Mouse (Mus musculus): ENCODE measurements around the gene Sipa1l2. TPM values are rescaled to one million over a fixed set of nuclear protein-coding genes. Genes with fewer than 3 reads are reported as not detected.
A peak's percentile ranks its signal among the peaks of the same experiment; 100 is the strongest.

The Sipa1l2 gene
- polyA plus RNA-seq, 1 experiment from 2014 or later = 32.8 TPM

- no peaks in the 10 kb centered on the region for H3K9me3 ChIP-seq (replicated peaks)
- H3K4me3 ChIP-seq = no peak overlapping the region
- H3K36me3 ChIP-seq = peaks cover 69% of the 10 kb centered on the region
- H3K4me2 ChIP-seq = no peak overlapping the region
- H3K4me1 ChIP-seq (replicated peaks) = peaks cover 51% of the 10 kb centered on the region
- WGBS = 51% methylated on average over 6 of the region's 6 CpGs
- no peak overlapping the region for H3K27ac ChIP-seq (ENCODE audit: poor library complexity, severe bottlenecking)
- no peaks in the 10 kb centered on the region for H3K27me3 ChIP-seq (replicated peaks)
- ATAC-seq (ENCODE audit: insufficient number of reproducible peaks, low FRiP score) = no peak
- H3K9ac ChIP-seq = no peak overlapping the region
Observed at GRCm38 (mm10) chr8:125449048-125449447, 120.6 kb downstream of the Sipa1l2 start.

- peaks cover 60% of the 10 kb centered on the region for H3K4me1 ChIP-seq (replicated peaks)
- no peak overlapping the region for H3K4me2 ChIP-seq
- no peaks in the 10 kb centered on the region for H3K27me3 ChIP-seq (replicated peaks)
- no peaks in the 10 kb centered on the region for H3K9me3 ChIP-seq (replicated peaks)
- peaks cover 69% of the 10 kb centered on the region for H3K36me3 ChIP-seq
- ATAC-seq (ENCODE audit: insufficient number of reproducible peaks, low FRiP score) = peak; percentile 37; the same call in 1 of the 2 replicates
- no peak overlapping the region for H3K27ac ChIP-seq (ENCODE audit: poor library complexity, severe bottlenecking)
- no peak overlapping the region for H3K4me3 ChIP-seq
- H3K9ac ChIP-seq = no peak overlapping the region
- 58% methylated on average over 14 of the region's 14 CpGs for WGBS
Observed at GRCm38 (mm10) chr8:125447543-125447942, 122.1 kb downstream of the Sipa1l2 start.

- 71% methylated on average over 4 of the region's 4 CpGs for WGBS
- H3K9ac ChIP-seq = no peak overlapping the region
- H3K4me3 ChIP-seq = no peak overlapping the region
- H3K9me3 ChIP-seq (replicated peaks) = no peaks in the 10 kb centered on the region
- H3K27me3 ChIP-seq (replicated peaks) = no peaks in the 10 kb centered on the region
- H3K36me3 ChIP-seq = peaks cover 69% of the 10 kb centered on the region
- no peak overlapping the region for H3K4me2 ChIP-seq
- H3K27ac ChIP-seq (ENCODE audit: poor library complexity, severe bottlenecking) = peak overlapping the region; percentile 91; the same call in 1 of the 2 replicates
- H3K4me1 ChIP-seq (replicated peaks) = peaks cover 60% of the 10 kb centered on the region
- no peak for ATAC-seq (ENCODE audit: insufficient number of reproducible peaks, low FRiP score)
Observed at GRCm38 (mm10) chr8:125446236-125446635, 123.4 kb downstream of the Sipa1l2 start.

- Histone ChIP-seq H3K9ac (no peak overlapping the region), H3K27ac (ENCODE audit: poor library complexity, severe bottlenecking) (peak overlapping the region; percentile 91), H3K27me3 (replicated peaks) (no peaks in the 10 kb centered on the region), H3K4me2 (peak overlapping the region; percentile 30; the same call in 1 of the 2 replicates), H3K36me3 (peaks cover 69% of the 10 kb centered on the region), H3K4me1 (replicated peaks) (peaks cover 60% of the 10 kb centered on the region), H3K9me3 (replicated peaks) (no peaks in the 10 kb centered on the region), H3K4me3 (no peak overlapping the region)
- 7% methylated on average over 3 of the region's 3 CpGs for WGBS
- peak; percentile 72 for ATAC-seq (ENCODE audit: insufficient number of reproducible peaks, low FRiP score)
Observed at GRCm38 (mm10) chr8:125445225-125445609, 124.4 kb downstream of the Sipa1l2 start.

- ATAC-seq (ENCODE audit: insufficient number of reproducible peaks, low FRiP score) = no peak
- Histone ChIP-seq H3K27ac (ENCODE audit: poor library complexity, severe bottlenecking) (peak overlapping the region; percentile 91), H3K9ac (peak overlapping the region; percentile 41), H3K27me3 (replicated peaks) (no peaks in the 10 kb centered on the region), H3K4me3 (no peak overlapping the region), H3K4me1 (replicated peaks) (peaks cover 60% of the 10 kb centered on the region), H3K36me3 (peaks cover 67% of the 10 kb centered on the region), H3K9me3 (replicated peaks) (no peaks in the 10 kb centered on the region), H3K4me2 (peak overlapping the region; percentile 30; the same call in 1 of the 2 replicates)
- WGBS = 63% methylated on average over 16 of the region's 16 CpGs
Observed at GRCm38 (mm10) chr8:125444457-125445224, 125.0 kb downstream of the Sipa1l2 start.

- peak overlapping the region; percentile 35 for H3K27ac ChIP-seq (ENCODE audit: poor library complexity, severe bottlenecking)
- 62% methylated on average over 7 of the region's 7 CpGs for WGBS
Observed at GRCm38 (mm10) chr8:125435320-125436100, 134.1 kb downstream of the Sipa1l2 start.

GRCm38 (mm10) chr8:125434151-125434550 lies 135.5 kb downstream of the Sipa1l2 start:
- H3K9ac ChIP-seq = peak overlapping the region; percentile 29

More at GRCm38 (mm10) chr8:125435320-125436100, 134.1 kb downstream of the Sipa1l2 start:
- no peak for ATAC-seq (ENCODE audit: insufficient number of reproducible peaks, low FRiP score)
- Histone ChIP-seq H3K36me3 (peaks cover 70% of the 10 kb centered on the region), H3K9me3 (replicated peaks) (no peaks in the 10 kb centered on the region), H3K4me3 (no peak overlapping the region), H3K27me3 (replicated peaks) (no peaks in the 10 kb centered on the region), H3K9ac (no peak overlapping the region), H3K4me2 (no peak overlapping the region), H3K4me1 (replicated peaks) (peaks cover 47% of the 10 kb centered on the region)

GRCm38 (mm10) chr8:125431321-125431720 lies 138.3 kb downstream of the Sipa1l2 start:
- Histone ChIP-seq H3K36me3 (peaks cover 47% of the 10 kb centered on the region), H3K9me3 (replicated peaks) (no peaks in the 10 kb centered on the region), H3K27me3 (replicated peaks) (no peaks in the 10 kb centered on the region), H3K4me1 (replicated peaks) (peaks cover 53% of the 10 kb centered on the region), H3K4me3 (no peak overlapping the region), H3K9ac (no peak overlapping the region), H3K27ac (ENCODE audit: poor library complexity, severe bottlenecking) (no peak overlapping the region), H3K4me2 (no peak overlapping the region)
- ATAC-seq (ENCODE audit: insufficient number of reproducible peaks, low FRiP score) = no peak
- WGBS = 53% methylated on average over 3 of the region's 3 CpGs

More at GRCm38 (mm10) chr8:125434151-125434550, 135.5 kb downstream of the Sipa1l2 start:
- H3K27ac ChIP-seq (ENCODE audit: poor library complexity, severe bottlenecking) = peak overlapping the region; percentile 20; the same call in 1 of the 2 replicates
- no peaks in the 10 kb centered on the region for H3K9me3 ChIP-seq (replicated peaks)
- peaks cover 55% of the 10 kb centered on the region for H3K4me1 ChIP-seq (replicated peaks)
- H3K36me3 ChIP-seq = peaks cover 68% of the 10 kb centered on the region
- H3K4me2 ChIP-seq = no peak overlapping the region
- H3K27me3 ChIP-seq (replicated peaks) = no peaks in the 10 kb centered on the region
- no peak overlapping the region for H3K4me3 ChIP-seq
- WGBS = 51% methylated on average over 8 of the region's 8 CpGs
- no peak for ATAC-seq (ENCODE audit: insufficient number of reproducible peaks, low FRiP score)

- no peak overlapping the region for H3K27ac ChIP-seq (ENCODE audit: poor library complexity, severe bottlenecking)
- WGBS = 89% methylated on average over 5 of the region's 5 CpGs
- ATAC-seq (ENCODE audit: insufficient number of reproducible peaks, low FRiP score) = no peak
- no peak overlapping the region for H3K9ac ChIP-seq
- H3K36me3 ChIP-seq = peaks cover 43% of the 10 kb centered on the region
- H3K27me3 ChIP-seq (replicated peaks) = no peaks in the 10 kb centered on the region
- no peaks in the 10 kb centered on the region for H3K9me3 ChIP-seq (replicated peaks)
- H3K4me2 ChIP-seq = no peak overlapping the region
- no peak overlapping the region for H3K4me3 ChIP-seq
- H3K4me1 ChIP-seq (replicated peaks) = peaks cover 49% of the 10 kb centered on the region
Observed at GRCm38 (mm10) chr8:125430796-125431195, 138.8 kb downstream of the Sipa1l2 start.

GRCm38 (mm10) chr8:125428979-125429690 lies 140.5 kb downstream of the Sipa1l2 start:
- no peak for ATAC-seq (ENCODE audit: insufficient number of reproducible peaks, low FRiP score)
- H3K4me3 ChIP-seq = no peak overlapping the region
- no peak overlapping the region for H3K27ac ChIP-seq (ENCODE audit: poor library complexity, severe bottlenecking)

More at GRCm38 (mm10) chr8:125428979-125429690, 140.5 kb downstream of the Sipa1l2 start:
- H3K4me2 ChIP-seq = no peak overlapping the region
- H3K27me3 ChIP-seq (replicated peaks) = no peaks in the 10 kb centered on the region
- peaks cover 43% of the 10 kb centered on the region for H3K36me3 ChIP-seq
- H3K4me1 ChIP-seq (replicated peaks) = peaks cover 37% of the 10 kb centered on the region
- no peak overlapping the region for H3K9ac ChIP-seq
- H3K9me3 ChIP-seq (replicated peaks) = no peaks in the 10 kb centered on the region
- WGBS = 64% methylated on average over 8 of the region's 8 CpGs
